ENCODE assay signal across 8 mouse cellular contexts in the genomic region with DNA sequence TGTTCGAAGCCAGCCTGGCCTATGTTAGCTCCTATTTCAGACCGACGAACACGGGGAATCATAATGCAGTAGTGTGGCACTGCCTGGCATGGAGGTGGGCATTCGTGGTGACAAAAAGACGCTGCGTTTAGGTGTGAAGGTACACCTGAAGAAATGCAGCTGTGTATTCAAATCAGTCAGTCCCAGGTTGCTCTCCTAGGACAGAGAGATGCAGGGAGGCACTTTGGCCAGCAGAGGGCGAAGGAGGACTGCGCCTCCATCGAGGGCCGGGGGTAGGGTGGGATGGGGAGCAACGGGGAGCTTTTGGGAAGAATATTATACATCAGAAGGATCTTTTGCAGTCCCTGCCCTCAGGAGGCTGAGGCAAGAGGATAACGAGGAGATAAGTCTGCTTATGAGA. TPM values are rescaled to one million over a fixed set of nuclear protein-coding genes. Genes with fewer than 3 reads are reported as not detected.
DNase-seq lines count a peak whose midpoint lies in the region; ATAC-seq and TF ChIP-seq lines count a peak whose summit lies in the region.

No protein-coding gene starts in this region.

- no peak overlapping the region for H3K27ac ChIP-seq in embryonic fibroblast, embryonic 13.5 days (ENCODE audit: insufficient read depth, low read length)
- no peak overlapping the region for H3K27ac ChIP-seq in limb, embryonic 13.5 days
- no peak overlapping the region for H3K27ac ChIP-seq in stomach, postnatal 0 days (replicated peaks)

- no peaks in the 10 kb centered on the region for H3K36me3 ChIP-seq in limb, embryonic 13.5 days
- H3K36me3 ChIP-seq in stomach, postnatal 0 days (ENCODE audit: control insufficient read depth, insufficient read depth, low read length): no peaks in the 10 kb centered on the region

- TF ChIP-seq EP300 in stomach, postnatal 0 days (optimal IDR thresholded peaks at IDR 0.05): no peak

- H3K4me1 ChIP-seq in embryonic fibroblast, embryonic 13.5 days (ENCODE audit: control insufficient read depth, insufficient read depth, low read length): no peaks in the 10 kb centered on the region
- H3K4me1 ChIP-seq in limb, embryonic 13.5 days: peaks cover 2% of the 10 kb centered on the region; the same call in 1 of the 2 replicates
- no peaks in the 10 kb centered on the region for H3K4me1 ChIP-seq in stomach, postnatal 0 days (replicated peaks; ENCODE audit: control insufficient read depth, insufficient read depth)

- H3K9me3 ChIP-seq in limb, embryonic 13.5 days: no peaks in the 10 kb centered on the region
- no peaks in the 10 kb centered on the region for H3K9me3 ChIP-seq in stomach, postnatal 0 days (ENCODE audit: control insufficient read depth, low read length)

- no peak overlapping the region for H3K4me2 ChIP-seq in limb, embryonic 13.5 days (replicated peaks)
- H3K4me2 ChIP-seq in stomach, postnatal 0 days (replicated peaks; ENCODE audit: low read depth): 0 out of 2 replicates have a peak overlapping the region, but pooled peaks have one; percentile 5

- 20% methylated on average over 13 of the region's 13 CpGs for WGBS in limb, embryonic 13.5 days
- 18% methylated on average over 13 of the region's 13 CpGs for WGBS in stomach, postnatal 0 days

- peak; percentile 79 to 83 for DNase-seq in cerebellum, postnatal 10 days
- DNase-seq in left cerebral cortex, postnatal 4 days: peak; percentile 63
- no peak for DNase-seq in left cerebral cortex, postnatal 10 days (ENCODE audit: extremely low spot score in 1 of 2, low spot score in 2 of 2)
- DNase-seq in ES-CJ7 (ENCODE audit: low read depth, low spot score): peak; percentile 55
- DNase-seq in stomach, postnatal 0 days (ENCODE audit: low spot score): peak; percentile 57

- TF ChIP-seq POLR2A in embryonic fibroblast, embryonic 13.5 days (IDR thresholded peaks at IDR 0.05; ENCODE audit: low read depth, low read length): no peak

- no peak overlapping the region for H3K9ac ChIP-seq in limb, embryonic 13.5 days
- H3K9ac ChIP-seq in stomach, postnatal 0 days (ENCODE audit: low read length): no peak overlapping the region

- TF ChIP-seq CTCF in embryonic fibroblast, embryonic 13.5 days (IDR thresholded peaks at IDR 0.05; ENCODE audit: borderline replicate concordance, insufficient read depth, low read length): peak; percentile 91
- TF ChIP-seq CTCF in stomach, postnatal 0 days (IDR thresholded peaks at IDR 0.05; ENCODE audit: low read depth): peak; percentile 93

- peaks cover 14% of the 10 kb centered on the region for H3K27me3 ChIP-seq in limb, embryonic 13.5 days
- H3K27me3 ChIP-seq in stomach, postnatal 0 days (ENCODE audit: control insufficient read depth, insufficient read depth, low read length): no peaks in the 10 kb centered on the region

- no peak overlapping the region for H3K4me3 ChIP-seq in embryonic fibroblast, embryonic 13.5 days (ENCODE audit: insufficient read depth, low read length)
- H3K4me3 ChIP-seq in limb, embryonic 13.5 days: no peak overlapping the region
- H3K4me3 ChIP-seq in stomach, postnatal 0 days (ENCODE audit: low read depth, low read length): no peak overlapping the region

- ATAC-seq in cerebellum, adult (ENCODE audit: insufficient number of reproducible peaks, low FRiP score, low TSS enrichment): no peak
- ATAC-seq in limb, embryonic 13.5 days (ENCODE audit: low FRiP score, low read depth): 0 out of 2 replicates have a peak, but pooled peaks have one; percentile 11
- no peak for ATAC-seq in stomach, postnatal 0 days (ENCODE audit: low FRiP score, low TSS enrichment)

- intact Hi-C loops in left cerebral cortex, postnatal 4 days (cut with DNase I): no loop called here
- intact Hi-C loops in left cerebral cortex, postnatal 10 days (cut with DNase I): loop anchor here (10.0 kb wide), 1 partner anchor 363 kb away; no protein-coding TSS in a partner anchor

RNA-seq across cellular contexts. Expression of a gene that starts 5.9 kb away (rescaled TPM):
- total RNA-seq in left cerebral cortex, postnatal 4 days (2021): 1 to 10 TPM; 1.1 to 1.3 TPM
- 1 to 10 TPM in 1 of 2 experiments, under 1 TPM in 1; 0.47 to 1.6 TPM for total RNA-seq in left cerebral cortex, postnatal 10 days (2021)
- polyA plus RNA-seq in embryonic fibroblast, embryonic 13.5 days (2011; ENCODE audit: insufficient read length, low read depth, missing spikeins): 73.0 and 82.3 TPM in 2 replicates
- polyA plus RNA-seq in limb, embryonic 13.5 days (2015; fragmentation: Nextera tagmentation; extraction: Ambion mirVana): 72.6 and 76.0 TPM in 2 replicates
- polyA plus RNA-seq in stomach, postnatal 0 days (2015; fragmentation: Nextera tagmentation; extraction: Ambion mirVana): 6.9 and 8.3 TPM in 2 replicates

RNA-seq across cellular contexts. Expression of a gene that starts 39.4 kb away (rescaled TPM):
- 10 to 100 TPM; 53.5 to 58.1 TPM for total RNA-seq in left cerebral cortex, postnatal 4 days (2021)
- 10 to 100 TPM; 68.2 to 69.8 TPM for total RNA-seq in left cerebral cortex, postnatal 10 days (2021)
- 14.7 and 17.5 TPM in 2 replicates for polyA plus RNA-seq in embryonic fibroblast, embryonic 13.5 days (2011; ENCODE audit: insufficient read length, low read depth, missing spikeins)
- polyA plus RNA-seq in limb, embryonic 13.5 days (2015; fragmentation: Nextera tagmentation; extraction: Ambion mirVana): 13.4 and 14.5 TPM in 2 replicates
- 9.4 and 11.3 TPM in 2 replicates for polyA plus RNA-seq in stomach, postnatal 0 days (2015; fragmentation: Nextera tagmentation; extraction: Ambion mirVana)

RNA-seq across cellular contexts. Expression of a gene that starts 39.7 kb away (rescaled TPM):
- total RNA-seq in left cerebral cortex, postnatal 4 days (2021): 10 to 100 TPM; 36.6 to 40.0 TPM
- total RNA-seq in left cerebral cortex, postnatal 10 days (2021): 10 to 100 TPM; 31.5 to 34.3 TPM
- polyA plus RNA-seq in embryonic fibroblast, embryonic 13.5 days (2011; ENCODE audit: insufficient read length, low read depth, missing spikeins): 39.2 and 44.9 TPM in 2 replicates
- polyA plus RNA-seq in limb, embryonic 13.5 days (2015; fragmentation: Nextera tagmentation; extraction: Ambion mirVana): 90.8 and 93.6 TPM in 2 replicates
- polyA plus RNA-seq in stomach, postnatal 0 days (2015; fragmentation: Nextera tagmentation; extraction: Ambion mirVana): 44.6 and 47.6 TPM in 2 replicates

Comparison
In these comparisons a context has a peak if more than half of its experiments do, and no peak if none do; other contexts are left out.
1. DNase-seq: peak in cerebellum, postnatal 10 days (2 of 2), left cerebral cortex, postnatal 4 days (single experiment), ES-CJ7 (single experiment) and stomach, postnatal 0 days (single experiment); none in left cerebral cortex, postnatal 10 days (0 of 2).